Mouse (Mus musculus) midbrain, embryonic 13.5 days (tissue): ENCODE measurements at regions not wholly inside any gene's neighbourhood (a gene's known extent, or its start where the extent isn't known, plus 50 kb on each side); places are given as distances from the start of the nearest gene placed in this dataset.

Experiments used
- ATAC-seq: fragments of 200-750 bp; cut with Nextera tagmentation; 2 replicates; pipeline ENCODE4 v1.8.0; 2017; ENCODE audit warnings: mild to moderate bottlenecking, moderate TSS enrichment, moderate library complexity
- H3K27ac ChIP-seq: fragments of 300-500 bp; sonication (generic); 2 replicates; pipeline ENCODE4 v1.5.1; 2015; ENCODE audit warnings: inconsistent platforms, mild to moderate bottlenecking, moderate library complexity
- H3K27me3 ChIP-seq: fragments of 300-500 bp; sonication (generic); 2 replicates; pipeline ENCODE4 v1.6.1; 2015; ENCODE audit warnings: mild to moderate bottlenecking, inconsistent platforms
- H3K36me3 ChIP-seq: fragments of 300-500 bp; sonication (generic); 2 replicates; pipeline ENCODE4 v1.6.1; 2015; ENCODE audit warnings: mild to moderate bottlenecking, inconsistent platforms
- H3K4me1 ChIP-seq: fragments of 300-500 bp; sonication (generic); replicated peaks from 2 replicates; pipeline ENCODE4 v1.6.1; 2015; ENCODE audit warnings: inconsistent platforms
- H3K4me2 ChIP-seq: fragments of 300-500 bp; sonication (generic); replicated peaks from 2 replicates; pipeline ENCODE4 v1.6.1; 2015; ENCODE audit warnings: moderate library complexity, mild to moderate bottlenecking, inconsistent platforms
- H3K4me3 ChIP-seq: fragments of 300-500 bp; sonication (generic); replicated peaks from 2 replicates; pipeline ENCODE4 v1.5.1; 2015; ENCODE audit warnings: mild to moderate bottlenecking, inconsistent platforms
- H3K9ac ChIP-seq: fragments of 300-500 bp; sonication (generic); replicated peaks from 2 replicates; pipeline ENCODE4 v1.6.1; 2015; ENCODE audit warnings: mild to moderate bottlenecking, inconsistent platforms
- H3K9me3 ChIP-seq: fragments of 300-500 bp; sonication (generic); 2 replicates; pipeline ENCODE4 v1.6.1; 2016; ENCODE audit warnings: mild to moderate bottlenecking, inconsistent platforms
- WGBS: fragments of 180-500 bp; shearing (Covaris S2); methylation state at CpG from one replicate; pipeline ENCODE4 v1.1.7; 2015; 5-methylcytosine and 5-hydroxymethylcytosine counted together

GRCm38 (mm10) chr14:103417110-103418061 is 70.8 kb upstream of the Mycbp2 start:
- Histone ChIP-seq H3K4me2 (no peak overlapping the region; the same call in 1 of the 2 replicates), H3K27me3 (no peaks in the 10 kb centered on the region), H3K9me3 (no peaks in the 10 kb centered on the region), H3K27ac (peak overlapping the region; percentile 53; the same call in 1 of the 2 replicates), H3K9ac (no peak overlapping the region), H3K36me3 (no peaks in the 10 kb centered on the region), H3K4me3 (no peak overlapping the region), H3K4me1 (peaks cover 12% of the 10 kb centered on the region)
- 61% methylated on average over 12 of the region's 12 CpGs for WGBS
- peak; percentile 92 for ATAC-seq

GRCm38 (mm10) chr14:103404611-103405010 is 58.0 kb upstream of the Mycbp2 start:
- Histone ChIP-seq H3K4me2 (no peak overlapping the region), H3K4me1 (no peaks in the 10 kb centered on the region), H3K27ac (no peak overlapping the region), H3K9ac (no peak overlapping the region), H3K9me3 (no peaks in the 10 kb centered on the region), H3K4me3 (no peak overlapping the region), H3K27me3 (no peaks in the 10 kb centered on the region), H3K36me3 (no peaks in the 10 kb centered on the region)
- 68% methylated on average over 2 of the region's 2 CpGs for WGBS
- no peak for ATAC-seq

- H3K4me2 ChIP-seq: no peak overlapping the region
- H3K36me3 ChIP-seq: no peaks in the 10 kb centered on the region
- H3K4me3 ChIP-seq: no peak overlapping the region
- 75% methylated on average over 3 of the region's 3 CpGs for WGBS
- no peaks in the 10 kb centered on the region for H3K9me3 ChIP-seq
- no peak overlapping the region for H3K27ac ChIP-seq
- H3K4me1 ChIP-seq: no peaks in the 10 kb centered on the region
- no peak overlapping the region for H3K9ac ChIP-seq
- H3K27me3 ChIP-seq: no peaks in the 10 kb centered on the region
- no peak for ATAC-seq
Observed at GRCm38 (mm10) chr14:103403054-103403453, 56.4 kb upstream of the Mycbp2 start.

GRCm38 (mm10) chr14:103401983-103402382 is 55.4 kb upstream of the Mycbp2 start:
- H3K36me3 ChIP-seq: no peaks in the 10 kb centered on the region
- no peaks in the 10 kb centered on the region for H3K4me1 ChIP-seq
- H3K4me3 ChIP-seq: no peak overlapping the region
- H3K27ac ChIP-seq: no peak overlapping the region
- H3K4me2 ChIP-seq: no peak overlapping the region
- H3K27me3 ChIP-seq: no peaks in the 10 kb centered on the region
- H3K9ac ChIP-seq: no peak overlapping the region
- no peaks in the 10 kb centered on the region for H3K9me3 ChIP-seq
- ATAC-seq: no peak
- WGBS: 85% methylated on average over 2 of the region's 2 CpGs

- ATAC-seq: no peak
- Histone ChIP-seq H3K4me2 (no peak overlapping the region), H3K4me1 (no peaks in the 10 kb centered on the region), H3K27me3 (no peaks in the 10 kb centered on the region), H3K9ac (no peak overlapping the region), H3K27ac (no peak overlapping the region), H3K9me3 (no peaks in the 10 kb centered on the region), H3K4me3 (no peak overlapping the region), H3K36me3 (no peaks in the 10 kb centered on the region)
- 96% methylated on average over 2 of the region's 2 CpGs for WGBS
Observed at GRCm38 (mm10) chr14:103401280-103401679, 54.7 kb upstream of the Mycbp2 start.

GRCm38 (mm10) chr14:103398401-103398800 is 51.8 kb upstream of the Mycbp2 start:
- Histone ChIP-seq H3K27ac (no peak overlapping the region), H3K36me3 (no peaks in the 10 kb centered on the region), H3K4me1 (no peaks in the 10 kb centered on the region), H3K9me3 (no peaks in the 10 kb centered on the region), H3K4me2 (no peak overlapping the region), H3K4me3 (no peak overlapping the region), H3K27me3 (no peaks in the 10 kb centered on the region), H3K9ac (no peak overlapping the region)
- ATAC-seq: no peak
- WGBS: 75% methylated on average over 1 of the region's 1 CpGs
